Mouse (Mus musculus): ENCODE results near the gene Tmem171. TPM values are rescaled to one million over a fixed set of nuclear protein-coding genes. Genes with fewer than 3 reads are reported as not detected.

Gene Tmem171
- total and polyA plus RNA-seq, 2 experiments from 2014 or later: not detected

DNA sequence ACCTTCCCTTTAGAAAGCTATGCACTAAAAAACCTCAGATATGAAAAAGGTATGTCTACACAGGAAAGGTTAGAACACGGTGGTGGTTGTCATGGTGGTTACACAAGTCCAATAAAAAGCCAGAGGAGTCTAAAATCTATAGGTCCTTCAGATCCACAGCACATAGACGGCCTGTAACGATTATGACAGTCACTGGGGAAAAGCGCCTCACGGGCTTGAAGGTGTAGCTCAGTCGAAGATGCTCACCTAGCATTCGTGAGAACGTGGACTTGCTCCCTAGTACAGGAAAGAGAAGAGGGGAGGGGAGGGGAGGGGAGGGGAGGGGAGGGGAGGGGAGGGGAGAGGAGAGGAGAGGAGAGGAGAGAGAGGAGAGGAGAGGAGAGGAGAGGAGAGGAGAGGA, 9.2 kb upstream of the Tmem171 start:
- H3K27ac ChIP-seq: no peak overlapping the region
- H3K4me1 ChIP-seq (ENCODE audit: insufficient read depth, low read length): no peaks in the 10 kb centered on the region
- no peak for ATAC-seq
- H3K4me3 ChIP-seq (ENCODE audit: low read length): no peak overlapping the region
- no peaks in the 10 kb centered on the region for H3K36me3 ChIP-seq (ENCODE audit: insufficient read depth, low read length)
- H3K9me3 ChIP-seq (ENCODE audit: low read length): no peaks in the 10 kb centered on the region
- DNase-seq (ENCODE audit: low spot score): no peak
- no peaks in the 10 kb centered on the region for H3K27me3 ChIP-seq (ENCODE audit: insufficient read depth, low read length)
- no peak overlapping the region for H3K9ac ChIP-seq (replicated peaks; ENCODE audit: low read length)
- 83% methylated on average over 8 of the region's 8 CpGs for WGBS
- H3K4me2 ChIP-seq (ENCODE audit: low read depth, low read length): no peak overlapping the region
- no peak for TF ChIP-seq CTCF (IDR thresholded peaks at IDR 0.05; ENCODE audit: low read depth)

DNA sequence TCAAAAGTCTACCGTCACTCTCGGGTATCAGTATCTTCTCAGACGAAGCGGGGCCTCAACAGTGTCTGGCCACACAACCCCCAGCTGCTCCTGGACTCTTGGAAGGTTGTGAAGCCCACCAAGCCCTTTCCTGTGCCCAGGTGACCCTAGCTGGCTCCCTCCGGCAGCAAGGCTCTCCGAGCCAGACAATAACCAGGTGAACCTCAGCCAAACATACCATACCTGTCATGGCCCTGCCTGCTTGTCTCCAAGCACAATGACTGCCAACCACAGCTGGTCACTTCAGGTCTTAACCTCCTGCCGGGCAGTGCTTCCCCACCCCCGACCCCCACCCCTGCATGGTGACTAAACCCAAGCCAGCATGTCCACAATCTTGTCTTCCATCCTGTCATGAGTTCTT, 7.7 kb upstream of the Tmem171 start:
- Histone ChIP-seq H3K4me2 (ENCODE audit: low read depth, low read length) (no peak overlapping the region), H3K9me3 (ENCODE audit: low read length) (no peaks in the 10 kb centered on the region), H3K27ac (no peak overlapping the region), H3K27me3 (ENCODE audit: insufficient read depth, low read length) (no peaks in the 10 kb centered on the region), H3K36me3 (ENCODE audit: insufficient read depth, low read length) (no peaks in the 10 kb centered on the region), H3K9ac (replicated peaks; ENCODE audit: low read length) (no peak overlapping the region), H3K4me1 (ENCODE audit: insufficient read depth, low read length) (no peaks in the 10 kb centered on the region), H3K4me3 (ENCODE audit: low read length) (no peak overlapping the region)
- DNase-seq (ENCODE audit: low spot score): no peak
- 91% methylated on average over 8 of the region's 8 CpGs for WGBS
- ATAC-seq: no peak
- no peak for TF ChIP-seq CTCF (IDR thresholded peaks at IDR 0.05; ENCODE audit: low read depth)

DNA sequence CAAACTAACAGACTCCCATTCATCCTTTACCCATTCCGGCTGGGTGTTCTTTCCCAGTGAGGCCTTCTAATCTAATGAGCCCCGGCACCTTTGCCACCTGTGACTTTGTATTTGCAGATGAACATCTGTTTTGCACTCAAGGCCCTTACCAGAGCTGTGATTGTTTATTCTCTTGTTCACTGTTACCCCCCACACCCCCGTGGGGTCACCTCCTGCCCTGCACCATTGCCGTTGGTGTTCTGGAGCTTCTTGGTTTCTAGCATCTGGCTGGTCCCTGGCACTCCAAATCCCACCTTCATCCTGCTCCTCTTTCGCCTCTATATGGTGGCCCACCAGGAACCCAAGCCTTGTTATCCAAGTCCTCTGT, 6.7 kb upstream of the Tmem171 start:
- TF ChIP-seq CTCF (IDR thresholded peaks at IDR 0.05; ENCODE audit: low read depth): no peak
- no peak overlapping the region for H3K27ac ChIP-seq
- no peaks in the 10 kb centered on the region for H3K27me3 ChIP-seq (ENCODE audit: insufficient read depth, low read length)
- DNase-seq (ENCODE audit: low spot score): no peak
- no peaks in the 10 kb centered on the region for H3K4me1 ChIP-seq (ENCODE audit: insufficient read depth, low read length)
- no peak overlapping the region for H3K9ac ChIP-seq (replicated peaks; ENCODE audit: low read length)
- H3K9me3 ChIP-seq (ENCODE audit: low read length): no peaks in the 10 kb centered on the region
- no peaks in the 10 kb centered on the region for H3K36me3 ChIP-seq (ENCODE audit: insufficient read depth, low read length)
- no peak overlapping the region for H3K4me2 ChIP-seq (ENCODE audit: low read depth, low read length)
- H3K4me3 ChIP-seq (ENCODE audit: low read length): no peak overlapping the region
- ATAC-seq: no peak
- 84% methylated on average over 5 of the region's 5 CpGs for WGBS

DNA sequence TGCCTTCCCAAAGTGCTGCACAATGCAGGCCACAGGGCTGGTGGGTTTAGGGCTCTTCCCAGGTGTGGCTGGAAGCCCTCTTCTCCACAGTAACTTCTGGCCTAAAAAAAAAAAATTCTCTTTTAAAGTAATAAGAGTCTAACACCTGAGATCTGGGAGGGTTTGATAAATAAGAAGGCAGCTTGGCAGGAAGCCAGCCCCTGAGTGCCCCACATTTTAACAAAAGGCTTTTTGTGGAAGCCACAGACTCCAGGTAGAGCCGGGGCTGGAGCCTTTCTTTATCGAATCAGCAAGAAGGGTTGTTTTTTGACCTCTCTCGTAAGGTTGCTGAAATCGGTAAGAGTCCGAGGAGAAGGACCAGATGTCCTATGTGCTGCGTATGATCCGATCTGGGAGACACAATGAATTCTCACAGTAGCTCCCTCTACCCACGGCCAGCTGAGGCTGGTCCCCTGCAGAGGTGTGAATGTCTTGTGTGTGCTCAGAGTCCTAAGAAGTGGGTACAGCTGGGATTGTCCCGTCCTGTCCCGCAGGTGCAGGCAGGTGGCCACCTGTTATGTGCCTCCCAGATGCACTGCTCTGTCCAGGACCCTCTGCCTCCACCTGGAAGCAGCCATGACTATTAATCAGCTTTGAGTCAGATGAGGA, 6.2 kb upstream of the Tmem171 start:
- no peak overlapping the region for H3K27ac ChIP-seq
- DNase-seq (ENCODE audit: low spot score) (no peak), ATAC-seq (no peak)
- TF ChIP-seq CTCF (IDR thresholded peaks at IDR 0.05; ENCODE audit: low read depth): no peak
- H3K4me2 ChIP-seq (ENCODE audit: low read depth, low read length): no peak overlapping the region
- no peaks in the 10 kb centered on the region for H3K27me3 ChIP-seq (ENCODE audit: insufficient read depth, low read length)
- no peaks in the 10 kb centered on the region for H3K4me1 ChIP-seq (ENCODE audit: insufficient read depth, low read length)
- H3K36me3 ChIP-seq (ENCODE audit: insufficient read depth, low read length): no peaks in the 10 kb centered on the region
- 57% methylated on average over 10 of the region's 10 CpGs for WGBS
- no peaks in the 10 kb centered on the region for H3K9me3 ChIP-seq (ENCODE audit: low read length)
- H3K9ac ChIP-seq (replicated peaks; ENCODE audit: low read length): no peak overlapping the region
- no peak overlapping the region for H3K4me3 ChIP-seq (ENCODE audit: low read length)

DNA sequence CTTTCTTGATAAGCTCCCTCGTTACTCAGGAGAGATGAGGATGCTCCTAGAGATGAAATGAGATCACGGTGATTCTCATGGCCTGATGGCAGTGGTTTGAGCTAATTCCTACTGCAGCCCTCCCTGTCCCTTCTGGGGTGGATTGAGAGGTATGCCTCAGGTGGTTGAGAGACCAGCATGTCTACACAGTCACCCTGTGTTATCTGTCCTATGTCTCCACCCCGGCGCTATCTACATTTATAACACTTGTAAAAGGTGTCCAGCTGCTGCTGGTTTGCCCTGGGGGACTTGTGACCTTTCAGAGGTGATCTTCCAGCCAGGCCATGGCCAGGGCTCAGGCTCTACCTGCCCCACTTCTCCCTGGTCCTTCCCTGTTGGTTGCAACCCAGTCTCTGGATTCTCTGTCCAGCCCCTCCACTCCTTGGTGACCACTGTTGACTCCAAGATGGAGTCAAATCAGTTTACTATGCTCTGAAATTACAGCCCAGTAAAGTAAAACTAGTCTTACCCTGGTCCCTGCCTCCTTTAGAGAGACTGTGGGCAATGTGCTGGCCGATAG, 5.4 kb upstream of the Tmem171 start:
- no peak overlapping the region for H3K4me2 ChIP-seq (ENCODE audit: low read depth, low read length)
- ATAC-seq (no peak), DNase-seq (ENCODE audit: low spot score) (no peak)
- H3K9me3 ChIP-seq (ENCODE audit: low read length): no peaks in the 10 kb centered on the region
- H3K27ac ChIP-seq: no peak overlapping the region
- TF ChIP-seq CTCF (IDR thresholded peaks at IDR 0.05; ENCODE audit: low read depth): no peak
- H3K27me3 ChIP-seq (ENCODE audit: insufficient read depth, low read length): no peaks in the 10 kb centered on the region
- H3K4me1 ChIP-seq (ENCODE audit: insufficient read depth, low read length): 0 out of 2 replicates have a peak, but pooled peaks cover under 1% of the 10 kb centered on the region
- no peaks in the 10 kb centered on the region for H3K36me3 ChIP-seq (ENCODE audit: insufficient read depth, low read length)
- H3K9ac ChIP-seq (replicated peaks; ENCODE audit: low read length): no peak overlapping the region
- H3K4me3 ChIP-seq (ENCODE audit: low read length): no peak overlapping the region
- WGBS: 88% methylated on average over 5 of the region's 5 CpGs

DNA sequence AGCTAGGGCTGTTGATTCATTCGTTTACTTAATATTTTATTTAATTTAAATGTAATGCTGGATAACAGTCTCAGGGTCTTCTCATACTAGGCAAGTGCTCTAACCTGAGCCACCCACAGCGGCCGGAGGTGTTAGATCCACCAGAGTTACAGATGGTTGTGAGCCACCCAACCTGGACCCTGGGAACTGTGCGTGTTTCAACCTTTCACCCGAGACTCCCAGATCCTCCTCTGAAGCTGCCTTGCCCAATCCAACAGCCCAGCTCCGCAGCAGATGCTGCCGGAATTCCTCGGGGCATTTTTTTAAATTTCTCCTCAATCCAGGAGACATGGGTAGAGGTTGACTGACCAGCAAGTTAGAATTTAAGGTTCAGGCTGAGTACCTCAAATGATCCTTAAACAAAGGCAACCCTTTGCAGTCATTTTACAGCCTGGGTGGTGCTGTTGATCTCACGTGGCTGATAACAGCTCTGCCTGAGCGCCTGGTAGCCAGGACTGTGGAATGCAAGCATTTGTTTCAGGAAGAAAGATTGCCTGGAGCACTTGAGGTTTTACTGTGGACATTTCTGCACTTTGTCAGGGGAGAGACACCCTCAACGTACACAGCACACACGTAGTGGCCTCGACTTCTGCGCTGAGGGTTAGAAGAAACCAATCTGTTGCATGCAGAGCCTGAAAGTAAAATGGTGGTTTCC, 4.6 kb upstream of the Tmem171 start:
- 0 out of 2 replicates have a peak, but pooled peaks cover 7% of the 10 kb centered on the region for H3K4me1 ChIP-seq (ENCODE audit: insufficient read depth, low read length)
- no peak overlapping the region for H3K27ac ChIP-seq
- H3K4me2 ChIP-seq (ENCODE audit: low read depth, low read length): no peak overlapping the region
- 78% methylated on average over 14 of the region's 14 CpGs for WGBS
- TF ChIP-seq CTCF (IDR thresholded peaks at IDR 0.05; ENCODE audit: low read depth): no peak
- H3K27me3 ChIP-seq (ENCODE audit: insufficient read depth, low read length): no peaks in the 10 kb centered on the region
- no peaks in the 10 kb centered on the region for H3K9me3 ChIP-seq (ENCODE audit: low read length)
- H3K4me3 ChIP-seq (ENCODE audit: low read length): no peak overlapping the region
- no peaks in the 10 kb centered on the region for H3K36me3 ChIP-seq (ENCODE audit: insufficient read depth, low read length)
- no peak for ATAC-seq
- DNase-seq (ENCODE audit: low spot score): no peak
- H3K9ac ChIP-seq (replicated peaks; ENCODE audit: low read length): no peak overlapping the region

DNA sequence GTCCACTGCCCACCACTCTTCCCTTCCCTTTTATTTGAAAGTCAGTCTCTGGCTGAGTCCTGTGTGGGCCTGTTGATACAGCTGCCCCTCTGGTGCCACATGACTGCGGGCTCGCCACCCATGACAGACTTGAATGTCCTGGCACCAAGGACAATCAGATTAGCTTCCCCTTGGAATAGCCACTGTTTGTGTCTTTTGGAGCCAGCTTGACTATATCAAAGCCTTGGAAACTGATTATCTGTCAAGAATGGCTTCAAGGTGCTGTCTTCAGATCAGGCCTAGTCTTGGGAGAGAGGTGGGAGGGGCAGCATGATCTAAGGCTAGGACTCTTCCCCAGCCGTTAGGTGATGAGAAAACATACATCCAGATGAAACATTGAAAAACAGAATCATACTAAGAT, 2.1 kb upstream of the Tmem171 start:
- H3K27me3 ChIP-seq (ENCODE audit: insufficient read depth, low read length): no peaks in the 10 kb centered on the region
- 0 out of 2 replicates have a peak, but pooled peaks cover 7% of the 10 kb centered on the region for H3K4me1 ChIP-seq (ENCODE audit: insufficient read depth, low read length)
- no peak overlapping the region for H3K4me2 ChIP-seq (ENCODE audit: low read depth, low read length)
- TF ChIP-seq CTCF (IDR thresholded peaks at IDR 0.05; ENCODE audit: low read depth): no peak
- H3K27ac ChIP-seq: no peak overlapping the region
- no peaks in the 10 kb centered on the region for H3K9me3 ChIP-seq (ENCODE audit: low read length)
- no peak for DNase-seq (ENCODE audit: low spot score)
- no peak overlapping the region for H3K4me3 ChIP-seq (ENCODE audit: low read length)
- no peak overlapping the region for H3K9ac ChIP-seq (replicated peaks; ENCODE audit: low read length)
- ATAC-seq: no peak
- no peaks in the 10 kb centered on the region for H3K36me3 ChIP-seq (ENCODE audit: insufficient read depth, low read length)
- WGBS: 85% methylated on average over 3 of the region's 3 CpGs

All from hindbrain, postnatal 0 days (tissue).